8 mouse cellular contexts compared by ENCODE assay signal in the genomic region with DNA sequence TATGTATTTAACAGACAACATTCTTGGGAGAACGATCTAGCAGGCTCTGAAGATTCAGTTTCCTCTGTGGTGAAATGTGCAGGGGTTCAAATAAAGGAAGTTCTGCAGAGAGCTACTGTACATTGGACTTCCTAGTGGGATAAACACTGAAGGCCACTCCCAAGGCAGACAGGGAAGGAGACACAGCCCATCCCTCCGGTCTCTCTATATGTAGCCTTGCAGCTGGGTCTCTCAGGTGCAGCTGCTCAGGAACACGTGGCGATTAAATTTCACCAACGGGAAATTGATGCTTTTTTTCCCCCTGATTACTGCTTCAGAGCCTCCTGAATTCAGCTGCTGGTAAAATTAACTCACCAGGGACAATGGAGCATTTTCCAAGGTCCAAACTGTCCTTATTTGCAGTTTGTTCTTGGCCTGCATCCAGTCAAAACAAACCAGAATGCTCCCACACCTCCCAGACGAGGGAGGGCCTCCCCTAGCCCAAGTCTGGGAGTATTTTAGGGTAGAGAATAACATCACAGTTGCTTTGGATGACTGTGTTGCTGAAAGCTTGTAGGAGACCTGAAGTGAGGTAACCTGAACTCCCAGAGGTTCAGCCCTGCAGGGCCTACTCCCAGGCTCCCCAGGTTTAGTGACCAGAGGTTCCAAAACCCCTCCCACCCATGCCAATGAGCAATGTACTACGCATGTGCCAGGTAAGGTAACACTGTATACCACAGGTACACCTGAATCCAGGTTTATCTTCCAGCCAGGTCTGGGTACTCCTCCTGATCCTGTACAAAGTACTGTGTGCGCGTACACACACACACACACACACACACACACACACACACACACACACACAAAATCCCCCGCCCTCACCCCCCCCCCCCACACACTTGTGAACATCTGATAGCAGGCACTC.
A peak's percentile ranks its signal among the peaks of the same experiment; 100 is the strongest.
DNase-seq lines count a peak whose midpoint lies in the region; ATAC-seq and TF ChIP-seq lines count a peak whose summit lies in the region.

No protein-coding gene starts in this region.

- peaks cover 16% of the 10 kb centered on the region for H3K4me1 ChIP-seq in hindbrain, embryonic 13.5 days (replicated peaks)
- H3K4me1 ChIP-seq in hindbrain, embryonic 12.5 days: peaks cover 20% of the 10 kb centered on the region; the same call in 1 of the 2 replicates
- H3K4me1 ChIP-seq in kidney, embryonic 16.5 days (ENCODE audit: insufficient read depth, low read length): peaks cover 27% of the 10 kb centered on the region
- 0 out of 2 replicates have a peak, but pooled peaks cover 3% of the 10 kb centered on the region for H3K4me1 ChIP-seq in lung, postnatal 0 days (ENCODE audit: insufficient read depth, low read depth, low read length)

- ATAC-seq in hindbrain, embryonic 13.5 days (ENCODE audit: low FRiP score): 0 out of 2 replicates have a peak, but pooled peaks have one; percentile 25
- ATAC-seq in hindbrain, embryonic 12.5 days (ENCODE audit: low FRiP score): no peak; the same call in 1 of the 2 replicates
- ATAC-seq in kidney, embryonic 16.5 days (ENCODE audit: low FRiP score, low TSS enrichment): peak; percentile 78
- ATAC-seq in lung, postnatal 0 days: peak; percentile 60

- H3K9ac ChIP-seq in hindbrain, embryonic 13.5 days: no peak overlapping the region; the same call in 1 of the 2 replicates
- no peak overlapping the region for H3K9ac ChIP-seq in hindbrain, embryonic 12.5 days
- no peak overlapping the region for H3K9ac ChIP-seq in kidney, embryonic 16.5 days (replicated peaks; ENCODE audit: low read length)
- no peak overlapping the region for H3K9ac ChIP-seq in lung, postnatal 0 days (replicated peaks; ENCODE audit: low read depth)

- peak; percentile 49 for DNase-seq in adrenal gland, adult 8-10 months
- DNase-seq in gastrocnemius, postnatal 36 days: peak; percentile 26 to 65
- DNase-seq in lung, postnatal 0 days (ENCODE audit: low spot score): peak; percentile 26
- no peak for DNase-seq in embryo, embryonic 9.5 days (ENCODE audit: extremely low spot score)
- DNase-seq in thymus, postnatal 4 days: no peak

- WGBS in hindbrain, embryonic 13.5 days: 68% methylated on average over 10 of the region's 10 CpGs
- 72% methylated on average over 9 of the region's 10 CpGs for WGBS in hindbrain, embryonic 12.5 days
- 44% methylated on average over 10 of the region's 10 CpGs for WGBS in kidney, embryonic 16.5 days
- 50% methylated on average over 10 of the region's 10 CpGs for WGBS in lung, postnatal 0 days

- intact Hi-C loops in gastrocnemius, postnatal 36 days (cut with DNase I): no loop called here

- no peak for TF ChIP-seq CTCF in lung, postnatal 0 days (IDR thresholded peaks at IDR 0.05)

- H3K27ac ChIP-seq in hindbrain, embryonic 13.5 days: peak overlapping the region; percentile 63
- H3K27ac ChIP-seq in hindbrain, embryonic 12.5 days: no peak overlapping the region; the same call in 1 of the 2 replicates
- peak overlapping the region; percentile 50; the same call in 1 of the 2 replicates for H3K27ac ChIP-seq in kidney, embryonic 16.5 days (ENCODE audit: low read length)
- H3K27ac ChIP-seq in lung, postnatal 0 days (ENCODE audit: low read length): no peak overlapping the region

- no peak for TF ChIP-seq EP300 in lung, postnatal 0 days (IDR thresholded peaks at IDR 0.05)

- peaks cover 46% of the 10 kb centered on the region for H3K36me3 ChIP-seq in hindbrain, embryonic 13.5 days
- H3K36me3 ChIP-seq in hindbrain, embryonic 12.5 days: peaks cover 45% of the 10 kb centered on the region
- peaks cover 23% of the 10 kb centered on the region for H3K36me3 ChIP-seq in kidney, embryonic 16.5 days (ENCODE audit: insufficient read depth, low read length)
- no peaks in the 10 kb centered on the region for H3K36me3 ChIP-seq in lung, postnatal 0 days (ENCODE audit: insufficient read depth, low read length)

- no peak overlapping the region for H3K4me3 ChIP-seq in hindbrain, embryonic 13.5 days
- H3K4me3 ChIP-seq in hindbrain, embryonic 12.5 days: no peak overlapping the region
- H3K4me3 ChIP-seq in kidney, embryonic 16.5 days (ENCODE audit: low read length): no peak overlapping the region
- no peak overlapping the region for H3K4me3 ChIP-seq in lung, postnatal 0 days (ENCODE audit: low read depth, low read length)

- no peaks in the 10 kb centered on the region for H3K27me3 ChIP-seq in hindbrain, embryonic 13.5 days
- no peaks in the 10 kb centered on the region for H3K27me3 ChIP-seq in hindbrain, embryonic 12.5 days
- H3K27me3 ChIP-seq in kidney, embryonic 16.5 days (ENCODE audit: insufficient read depth, low read length): no peaks in the 10 kb centered on the region
- H3K27me3 ChIP-seq in lung, postnatal 0 days (replicated peaks; ENCODE audit: insufficient read depth, low read length): no peaks in the 10 kb centered on the region

- H3K4me2 ChIP-seq in hindbrain, embryonic 13.5 days: no peak overlapping the region
- H3K4me2 ChIP-seq in hindbrain, embryonic 12.5 days (replicated peaks): no peak overlapping the region
- no peak overlapping the region for H3K4me2 ChIP-seq in kidney, embryonic 16.5 days (replicated peaks; ENCODE audit: low read depth, low read length)
- H3K4me2 ChIP-seq in lung, postnatal 0 days (replicated peaks; ENCODE audit: low read depth, low read length): no peak overlapping the region

- H3K9me3 ChIP-seq in hindbrain, embryonic 13.5 days: no peaks in the 10 kb centered on the region
- no peaks in the 10 kb centered on the region for H3K9me3 ChIP-seq in hindbrain, embryonic 12.5 days (replicated peaks)
- no peaks in the 10 kb centered on the region for H3K9me3 ChIP-seq in kidney, embryonic 16.5 days (ENCODE audit: low read length)
- H3K9me3 ChIP-seq in lung, postnatal 0 days (ENCODE audit: low read length): no peaks in the 10 kb centered on the region

Comparison
In these comparisons a context has a peak if more than half of its experiments do, and no peak if none do; other contexts are left out.
1. H3K27ac ChIP-seq: peak in hindbrain, embryonic 13.5 days (single experiment) and kidney, embryonic 16.5 days (single experiment); none in hindbrain, embryonic 12.5 days (single experiment) and lung, postnatal 0 days (single experiment).
2. DNase-seq: peak in adrenal gland, adult 8-10 months (single experiment), gastrocnemius, postnatal 36 days (2 of 2) and lung, postnatal 0 days (single experiment); none in embryo, embryonic 9.5 days (single experiment) and thymus, postnatal 4 days (single experiment).